Mouse (Mus musculus) frontal cortex, postnatal 14 days (tissue): ENCODE measurements at regions not wholly inside any gene's neighbourhood (a gene's known extent, or its start where the extent isn't known, plus 50 kb on each side); places are given as distances from the start of the nearest gene placed in this dataset.
"Not testable (repeated sequence)": the region's sequence is repeated elsewhere in the genome, so short reads cannot be mapped to it uniquely, and the experiment has no call there.

Experiments
- DNase-seq, 2 experiments: peaks; one replicate each; pipeline ENCODE4 v3.0.0; 2022; ENCODE audit warnings: low spot score in 2 of 2

- peak in 1 of 2 experiments; percentile 29 for DNase-seq
Measured at GRCm38 (mm10) chr11:113132078-113133064, 350.3 kb downstream of the Sox9 start.

DNA sequence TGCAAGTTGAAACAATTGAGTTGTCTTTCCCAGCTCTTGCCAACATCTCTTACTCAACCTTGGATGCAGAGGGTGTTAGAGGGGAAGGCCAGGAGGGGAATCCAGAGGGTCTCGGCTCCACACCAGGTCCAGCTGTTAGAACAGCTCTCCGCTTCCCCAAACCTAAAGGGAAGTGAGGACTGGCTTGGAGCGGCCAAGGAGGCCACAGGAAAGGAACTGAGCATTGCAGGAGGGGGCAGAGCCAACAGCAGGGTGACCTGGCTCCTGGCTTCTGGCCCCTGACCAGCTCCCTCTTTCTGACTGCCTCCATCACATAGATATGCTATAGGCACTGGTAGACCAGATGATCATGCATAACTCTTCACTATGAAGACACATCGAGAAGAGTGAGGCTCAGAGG lies 351.4 kb downstream of the Sox9 start:
- DNase-seq = no peak

DNA sequence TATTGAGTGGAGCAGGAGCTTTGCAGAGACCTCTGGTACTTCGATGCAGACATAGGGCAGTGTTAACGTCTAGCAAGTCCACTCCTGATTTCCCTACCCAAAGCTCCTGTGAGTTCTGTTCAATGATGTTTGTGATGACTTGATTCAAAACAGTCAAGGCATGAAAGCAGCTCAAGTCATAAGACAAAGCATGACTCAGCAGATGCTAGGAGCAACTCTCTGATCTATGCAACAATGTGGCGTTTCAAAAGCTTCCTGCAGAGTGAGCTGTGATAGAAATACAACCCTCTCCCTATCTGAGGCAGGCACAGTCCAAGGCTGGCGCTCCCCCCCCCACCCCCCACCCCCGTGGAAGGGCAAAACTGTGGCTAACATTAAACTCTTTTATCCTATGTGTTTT lies 353.2 kb downstream of the Sox9 start:
- no peak for DNase-seq

- no peak for DNase-seq
Measured at GRCm38 (mm10) chr11:113138462-113138861, 356.4 kb downstream of the Sox9 start.

DNA sequence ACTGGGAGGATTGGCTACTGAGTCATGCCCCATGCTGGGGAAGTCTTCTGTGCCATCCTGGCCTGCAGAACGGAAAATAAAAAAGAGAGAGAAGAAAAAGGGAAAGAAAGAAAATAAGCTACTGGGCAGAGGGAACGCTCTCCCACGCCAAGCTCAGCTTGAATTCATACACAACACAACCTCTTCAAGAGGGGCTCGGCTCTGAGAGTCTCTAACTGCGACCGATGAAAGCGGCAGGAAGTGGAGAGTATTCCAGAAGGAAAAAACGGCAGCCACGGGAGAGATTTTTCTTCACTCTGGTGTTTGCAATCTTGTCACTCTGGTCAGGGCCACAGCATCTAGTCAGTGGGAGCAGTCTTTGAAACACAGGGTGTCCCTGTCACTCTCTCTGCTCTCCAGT lies 358.6 kb downstream of the Sox9 start:
- DNase-seq = no peak

GRCm38 (mm10) chr11:113142816-113143215 lies 360.8 kb downstream of the Sox9 start:
- no peak for DNase-seq

DNA sequence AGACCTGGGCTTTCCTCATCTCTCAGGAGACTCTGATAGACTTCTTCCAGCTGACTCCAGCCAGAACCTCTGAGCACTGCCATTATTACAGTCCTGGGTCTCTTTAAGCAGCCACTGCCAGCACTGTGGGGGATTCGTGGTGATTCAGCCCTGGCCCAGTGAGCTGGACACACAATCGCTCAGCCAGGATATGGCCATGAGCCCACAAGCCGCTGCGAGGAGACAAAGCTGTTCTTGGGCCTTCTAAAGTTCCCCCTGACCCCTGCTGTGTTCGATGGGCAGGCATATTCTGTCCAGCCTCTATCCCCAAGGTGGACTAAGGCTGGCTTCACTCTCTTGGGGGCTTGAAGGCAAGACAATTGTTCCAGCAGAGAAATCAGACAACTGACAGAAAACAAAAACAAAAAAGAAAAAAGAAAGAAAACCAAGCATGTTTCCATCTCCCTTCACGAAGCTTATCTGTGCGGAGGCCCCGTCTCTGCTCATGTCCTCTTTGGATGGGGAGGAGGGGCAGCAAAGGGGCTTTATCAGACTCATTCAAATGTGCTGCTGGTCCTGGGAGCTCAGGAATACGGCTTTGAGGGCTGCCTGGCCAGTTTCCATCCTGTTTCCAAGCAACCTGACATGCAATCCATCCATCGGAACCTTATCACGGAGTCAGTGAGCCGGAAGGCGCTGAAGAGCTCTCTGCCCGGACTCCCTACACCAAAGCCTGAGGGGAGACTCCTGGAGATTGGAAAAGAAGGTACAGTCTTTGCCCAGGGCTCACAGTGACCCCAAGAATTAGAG lies 362.0 kb downstream of the Sox9 start:
- peak; percentile 29 for DNase-seq

GRCm38 (mm10) chr11:113145721-113146120 lies 363.7 kb downstream of the Sox9 start:
- DNase-seq = no peak

GRCm38 (mm10) chr11:113146762-113147161 lies 364.7 kb downstream of the Sox9 start:
- DNase-seq = no peak

GRCm38 (mm10) chr11:113147535-113148197 lies 365.6 kb downstream of the Sox9 start:
- no peak for DNase-seq

DNA sequence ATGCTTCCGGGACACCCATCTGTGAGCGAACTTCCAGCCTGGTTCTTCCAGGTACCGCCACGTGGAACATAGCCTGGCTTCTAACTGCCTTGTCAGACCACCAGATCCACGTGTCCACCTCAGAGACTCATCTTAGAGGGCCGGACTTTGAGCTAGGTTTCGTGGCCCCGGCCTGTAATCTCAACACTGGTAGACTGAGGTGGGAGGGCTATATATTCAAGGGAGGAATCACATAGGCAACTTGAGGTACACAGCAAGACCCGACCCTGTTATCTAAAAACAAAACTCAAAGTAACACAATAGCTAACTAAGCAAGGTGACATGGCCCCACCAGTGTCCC lies 366.1 kb downstream of the Sox9 start:
- no peak for DNase-seq

DNA sequence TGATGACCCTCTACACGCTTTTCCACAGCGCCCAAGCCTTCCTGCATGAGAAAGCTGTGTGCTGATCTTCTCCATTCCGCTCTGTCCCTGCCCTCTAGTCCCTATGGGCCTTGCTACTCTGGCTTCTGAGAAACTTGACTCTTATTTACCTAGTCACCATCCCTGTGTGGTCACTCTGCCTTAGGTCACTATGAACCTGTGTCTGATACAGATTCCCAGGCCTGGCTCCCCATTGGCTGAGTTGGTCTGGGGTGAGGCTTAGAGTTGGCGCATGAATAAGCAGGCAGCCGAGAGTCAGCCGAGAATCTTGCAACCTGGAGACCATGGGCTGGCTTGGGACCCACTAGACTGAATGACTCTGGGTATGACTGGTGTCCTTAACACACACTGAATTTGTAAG lies 373.5 kb downstream of the Sox9 start:
- DNase-seq = no peak

DNA sequence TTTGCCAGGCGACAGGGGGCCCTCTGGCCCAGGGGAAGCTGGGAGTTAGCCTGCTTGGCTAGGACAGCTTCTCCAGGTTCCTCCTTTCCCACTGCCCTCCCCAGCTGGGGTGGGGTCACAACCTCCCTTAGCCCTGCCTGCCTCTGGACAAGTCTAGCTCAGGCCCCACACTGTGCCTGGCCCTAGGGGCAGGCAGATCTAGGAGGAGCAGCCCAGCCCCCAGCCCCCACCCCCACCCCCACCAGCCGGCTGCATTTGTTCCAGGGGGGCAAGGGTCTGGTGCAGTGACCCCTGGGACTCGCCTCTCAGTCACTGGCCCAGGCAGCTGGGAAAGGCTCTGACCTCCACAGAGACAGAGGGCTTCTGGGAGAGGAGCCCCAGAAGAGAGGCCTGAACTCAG lies 381.9 kb downstream of the Sox9 start:
- DNase-seq = no peak

DNA sequence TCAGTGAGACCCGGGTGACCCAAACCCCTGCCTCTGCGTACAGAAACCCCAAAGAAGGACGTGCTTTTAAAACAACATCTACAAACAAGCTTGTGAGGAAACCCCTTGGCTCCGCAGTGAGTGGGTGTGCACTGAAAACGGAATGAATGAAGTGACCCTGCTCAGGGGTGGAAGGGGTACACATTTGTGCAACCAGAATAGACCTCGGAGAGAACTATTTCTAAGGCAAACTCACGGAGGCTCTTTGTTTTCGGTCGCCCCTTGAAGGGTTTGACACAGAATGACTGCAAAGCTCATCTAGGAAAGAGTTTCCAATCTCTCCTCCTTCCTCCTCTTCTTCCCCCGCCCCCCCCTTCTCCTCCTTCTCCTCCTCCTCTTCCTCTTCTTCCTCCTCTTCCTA lies 382.5 kb downstream of the Sox9 start:
- DNase-seq = no peak

DNA sequence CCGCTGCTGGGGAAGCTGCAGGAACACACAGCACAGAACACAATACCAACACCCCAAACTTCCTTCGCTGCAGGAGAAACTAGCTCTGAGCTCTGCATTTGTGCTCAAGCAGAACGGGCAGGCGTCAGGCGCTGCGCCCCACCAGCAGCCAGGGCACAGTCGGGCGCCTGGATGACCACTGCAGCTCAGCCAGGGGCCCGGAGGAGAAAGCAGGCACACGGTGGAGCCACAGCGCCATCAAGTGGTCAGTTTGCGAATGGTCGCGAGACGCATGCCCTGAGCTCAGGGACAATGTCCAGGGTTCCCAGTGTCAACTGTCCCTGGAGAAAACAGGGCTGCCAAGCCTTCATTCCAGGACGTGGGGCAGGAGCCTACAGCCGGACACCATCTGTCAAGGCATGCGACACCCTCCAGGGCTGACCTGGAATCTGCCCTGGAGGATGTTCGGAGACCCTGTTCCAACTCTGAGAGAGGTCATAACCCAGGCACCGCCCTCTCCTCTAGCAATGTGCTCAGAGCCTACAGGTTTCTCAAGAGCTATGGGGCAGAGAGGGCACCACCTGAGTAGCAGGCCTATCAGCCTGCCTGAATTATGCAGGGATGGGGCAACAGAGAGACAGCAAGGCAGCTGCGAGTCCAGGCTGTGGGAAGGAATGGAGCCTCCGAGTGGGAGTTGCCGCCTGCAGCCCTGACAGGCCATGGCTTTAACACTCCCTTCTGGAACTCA lies 383.2 kb downstream of the Sox9 start:
- DNase-seq = peak; percentile 67 to 74

GRCm38 (mm10) chr11:113166517-113166916 lies 384.5 kb downstream of the Sox9 start:
- no peak for DNase-seq

DNA sequence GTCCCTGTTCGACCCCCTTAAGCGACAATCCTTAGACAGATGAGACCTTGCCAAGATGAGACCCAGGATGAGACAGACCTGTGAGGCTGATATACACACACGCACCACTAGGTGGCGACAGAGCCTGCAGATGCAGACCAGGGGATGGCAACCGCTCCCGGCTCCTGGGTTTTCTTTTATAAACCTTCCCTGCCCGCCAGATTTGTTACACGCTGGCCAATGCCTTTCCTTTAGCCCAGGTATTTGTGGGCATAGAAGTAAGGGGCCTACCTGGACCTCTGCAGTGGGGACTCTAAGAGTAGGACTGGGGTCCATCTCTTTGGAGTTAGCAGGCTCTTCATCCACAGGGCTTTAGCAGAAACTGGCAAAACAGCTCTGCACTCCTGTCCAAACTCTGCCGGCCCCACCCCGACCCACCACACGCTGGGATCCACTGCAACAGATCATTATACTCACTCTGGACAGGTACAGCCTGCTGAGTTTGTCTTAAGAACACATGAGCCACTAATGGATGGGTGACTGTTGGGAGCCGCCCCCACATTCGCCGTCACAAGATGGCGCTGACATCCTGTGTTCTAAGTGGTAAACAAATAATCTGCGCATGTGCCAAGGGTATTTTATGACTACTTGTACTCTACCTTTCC lies 390.6 kb downstream of the Sox9 start:
- DNase-seq = peak; percentile 38 to 66

- not testable (repeated sequence) for DNase-seq
Measured at GRCm38 (mm10) chr11:113173317-113173716, 391.3 kb downstream of the Sox9 start.

DNA sequence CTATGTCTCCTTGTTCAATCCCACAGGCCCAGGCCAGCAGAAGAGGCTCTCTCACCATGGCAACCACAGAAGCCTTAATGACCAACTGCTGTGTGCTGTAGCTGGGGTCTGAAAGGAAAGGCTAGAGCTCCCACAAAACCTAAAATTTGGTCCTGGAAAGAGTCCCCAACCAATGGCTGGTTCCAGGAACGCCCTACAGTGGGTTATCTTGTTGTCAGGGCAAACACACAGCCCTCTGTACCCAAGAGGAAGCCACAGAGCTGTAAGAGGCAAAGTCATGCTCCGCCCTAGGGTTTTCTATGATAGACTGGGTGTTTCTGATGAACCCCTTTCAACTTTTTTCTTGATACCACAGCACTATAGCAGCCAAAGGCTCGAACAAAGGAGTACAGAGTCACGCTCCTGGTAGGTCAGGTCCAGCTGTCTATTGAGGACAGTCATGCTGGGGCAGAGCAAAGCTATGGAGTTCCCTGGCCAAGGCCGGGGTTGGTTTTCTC lies 392.0 kb downstream of the Sox9 start:
- no peak for DNase-seq

DNA sequence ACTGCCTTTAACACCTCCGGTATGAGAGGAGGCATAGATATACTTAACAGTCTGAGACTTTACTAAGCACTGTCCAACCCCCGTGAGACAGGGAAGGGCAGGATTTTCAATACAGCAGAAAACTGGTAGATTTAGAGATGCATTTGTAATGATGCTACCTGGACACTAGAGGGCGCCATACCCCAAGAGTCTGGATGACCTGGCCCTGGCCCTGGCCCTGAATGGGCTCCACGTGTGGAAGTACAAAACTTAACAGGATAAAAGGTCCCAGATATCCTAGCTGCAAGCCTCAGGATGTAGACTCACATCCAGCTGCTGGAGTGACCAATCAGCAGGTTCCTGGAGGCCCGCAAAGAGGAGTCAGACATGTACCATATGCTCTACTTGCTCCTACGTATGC lies 393.3 kb downstream of the Sox9 start:
- no peak for DNase-seq

GRCm38 (mm10) chr11:113176183-113176582 lies 394.2 kb downstream of the Sox9 start:
- peak in 1 of 2 experiments; percentile 49 for DNase-seq
